Mouse (Mus musculus) embryonic facial prominence, embryonic 14.5 days (tissue): Measurements from ENCODE around the gene Xk. TPM values are rescaled to one million over a fixed set of nuclear protein-coding genes. Genes with fewer than 3 reads are reported as not detected.
"Not testable (repeated sequence)": the region's sequence is repeated elsewhere in the genome, so short reads cannot be mapped to it uniquely, and the experiment has no call there.

ENCODE experiments used
- ATAC-seq: fragments of 200-750 bp; cut with Nextera tagmentation; 2 replicates; pipeline ENCODE4 v1.8.0; 2017; ENCODE audit warnings: low read depth, moderate number of reproducible peaks, moderate TSS enrichment
- DNase-seq: peaks from one replicate; pipeline ENCODE4 v3.0.0-alpha.2; 2015; ENCODE audit warnings: low spot score
- H3K27ac ChIP-seq: fragments of 300-500 bp; sonication (generic); replicated peaks from 2 replicates; pipeline ENCODE4 v1.5.1; 2014; ENCODE audit warnings: low read depth, mild to moderate bottlenecking, low read length, moderate library complexity
- H3K27me3 ChIP-seq: fragments of 300-500 bp; sonication (generic); replicated peaks from 2 replicates; pipeline ENCODE4 v1.6.1; 2014; ENCODE audit warnings: low read length; ENCODE audit not compliant: control insufficient read depth, insufficient read depth
- H3K36me3 ChIP-seq: fragments of 300-500 bp; sonication (generic); 2 replicates; pipeline ENCODE4 v1.6.1; 2014; ENCODE audit warnings: low read length, mixed read lengths; ENCODE audit not compliant: control insufficient read depth, insufficient read depth
- H3K4me1 ChIP-seq: fragments of 300-500 bp; sonication (generic); 2 replicates; pipeline ENCODE4 v1.6.1; 2014; ENCODE audit warnings: antibody characterized with exemption, low read length; ENCODE audit not compliant: control insufficient read depth, insufficient read depth
- H3K4me2 ChIP-seq: fragments of 300-500 bp; sonication (generic); 2 replicates; pipeline ENCODE4 v1.6.1; 2014; ENCODE audit warnings: low read depth, mild to moderate bottlenecking, low read length, moderate library complexity, mixed read lengths
- H3K4me3 ChIP-seq: fragments of 300-500 bp; sonication (generic); 2 replicates; pipeline ENCODE4 v1.5.1; 2014; ENCODE audit warnings: low read depth, mild to moderate bottlenecking, low read length
- H3K9ac ChIP-seq: fragments of 300-500 bp; sonication (generic); 2 replicates; pipeline ENCODE4 v1.6.1; 2014; ENCODE audit warnings: low read depth, mild to moderate bottlenecking, low read length, moderate library complexity, mixed read lengths
- H3K9me3 ChIP-seq: fragments of 300-500 bp; sonication (generic); 2 replicates; pipeline ENCODE4 v1.6.1; 2016; ENCODE audit warnings: low read length; ENCODE audit not compliant: control insufficient read depth
- WGBS: fragments of 180-500 bp; shearing (Covaris S2); extraction: QIAGEN DNeasy Blood & Tissue Kit; methylation state at CpG from one replicate; pipeline ENCODE4 v1.1.7; 2014; 5-methylcytosine and 5-hydroxymethylcytosine counted together
- polyA plus RNA-seq: library from polyadenylated mRNA; unstranded; fragments of >200 nt; fragmentation: Nextera tagmentation; extraction: Ambion mirVana; gene quantifications from 2 replicates; pipeline ENCODE4 v1.2.1, GENCODE M21; 2014

Xk gene
- polyA plus RNA-seq, 1 experiment from 2014 or later: 2.0 TPM

- WGBS: no CpG with 5 or more reads among the region's 2 CpGs
- not testable (repeated sequence) for H3K36me3 ChIP-seq, H3K4me1 ChIP-seq, ATAC-seq, H3K9me3 ChIP-seq, H3K4me2 ChIP-seq, H3K27ac ChIP-seq, H3K27me3 ChIP-seq, DNase-seq, H3K4me3 ChIP-seq, H3K9ac ChIP-seq
These were observed 77.8 kb downstream of the Xk start, which contains the start of gene H2al1k for GRCm38 (mm10) chrX:9350327-9350726. TSS of gene H2al1k (plus strand) at chrX:9350627.

Other genes starting within 250 kb of the Xk start
- gene Fthl17e, start 239.3 kb upstream of the Xk start, polyA plus RNA-seq: not detected in 2 replicates
- not detected in 2 replicates for gene Fthl17f, start 209.7 kb upstream of the Xk start, polyA plus RNA-seq
- not detected in 2 replicates for gene 4930402K13Rik, start 168.2 kb upstream of the Xk start, polyA plus RNA-seq
- gene Lancl3, start 72.9 kb upstream of the Xk start, polyA plus RNA-seq: 0.67 and 0.76 TPM in 2 replicates
- not detected in 2 replicates for gene Gm14862, start 15.9 kb upstream of the Xk start, polyA plus RNA-seq
- gene H2al1m, start 11.0 kb downstream of the Xk start, polyA plus RNA-seq: not detected in 2 replicates
- not detected in 2 replicates for gene H2al1k, start 77.9 kb downstream of the Xk start, polyA plus RNA-seq
- 3.0 and 3.8 TPM in 2 replicates for gene Cybb, start 215.0 kb downstream of the Xk start, polyA plus RNA-seq